Mouse (Mus musculus): ENCODE data around the gene Acan.

Acan gene

GRCm38 (mm10) chr7:79139891-79140591 is 86.8 kb downstream of the Acan start:
- DNase-seq (ENCODE audit: low spot score in 2 of 2), result no peak

DNA sequence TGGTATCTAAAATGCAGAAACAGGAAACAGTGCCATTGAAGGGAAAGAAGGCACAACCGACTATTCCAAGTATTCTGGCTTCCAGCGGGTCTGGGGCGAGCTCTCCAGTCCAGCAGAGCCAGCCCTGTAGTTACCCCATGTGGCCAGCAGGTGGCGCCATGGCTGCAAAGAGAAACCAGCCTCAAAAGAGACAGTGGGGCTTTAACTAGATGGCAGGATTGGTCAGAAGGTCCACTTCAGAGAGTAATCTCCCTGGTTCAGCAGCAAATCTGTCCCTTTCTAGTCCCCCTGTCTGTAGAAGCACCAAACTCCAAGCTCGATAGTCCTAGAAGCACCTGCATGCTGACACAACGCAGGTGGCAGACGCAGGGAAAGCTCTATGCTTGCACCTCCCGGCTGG is 87.6 kb downstream of the Acan start:
- peak in 1 of 2 experiments; percentile 87 for DNase-seq (ENCODE audit: low spot score in 2 of 2)

DNA sequence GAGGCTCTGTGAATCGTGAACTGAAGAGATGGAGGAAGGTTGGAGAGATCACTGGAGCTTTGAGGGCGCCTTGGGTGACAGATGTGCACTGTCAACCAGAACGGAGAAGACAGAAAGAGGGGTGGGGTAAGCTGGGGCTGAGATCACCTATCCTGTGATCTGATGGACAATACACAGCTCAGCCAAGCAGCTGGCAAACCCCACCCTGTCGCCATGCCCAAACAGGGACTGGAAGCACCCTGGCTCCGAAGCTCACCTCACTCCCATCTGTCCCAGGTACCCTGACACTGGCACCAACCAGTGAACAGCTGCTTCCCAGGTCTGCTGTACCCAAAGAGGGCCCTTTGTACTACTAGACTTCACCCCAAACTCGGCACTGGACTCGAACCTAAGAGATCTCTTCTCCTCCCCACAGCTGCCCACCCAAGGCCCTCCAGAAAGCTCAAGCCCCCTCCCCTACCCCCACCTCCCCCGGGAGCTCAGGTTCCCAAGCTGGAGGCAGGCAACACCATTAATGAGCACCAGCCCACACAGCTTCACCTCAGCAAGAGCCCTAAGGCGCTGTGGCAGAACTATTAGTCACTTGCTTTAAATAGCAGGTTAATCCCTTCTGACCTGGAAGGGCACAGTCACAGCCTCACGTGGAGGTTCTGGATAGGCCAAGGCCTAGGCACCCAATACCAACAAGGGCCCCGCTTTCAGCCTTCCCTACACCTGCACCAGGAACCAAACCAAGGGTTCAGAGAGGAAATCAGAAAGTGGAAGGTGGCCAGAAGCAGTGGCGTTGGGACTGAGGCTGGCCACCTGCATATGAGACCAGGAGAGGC is 93.9 kb downstream of the Acan start:
- no peak for DNase-seq (ENCODE audit: low spot score in 2 of 2)

GRCm38 (mm10) chr7:79147931-79148653 is 94.8 kb downstream of the Acan start:
- DNase-seq (ENCODE audit: low spot score in 2 of 2), result no peak

DNA sequence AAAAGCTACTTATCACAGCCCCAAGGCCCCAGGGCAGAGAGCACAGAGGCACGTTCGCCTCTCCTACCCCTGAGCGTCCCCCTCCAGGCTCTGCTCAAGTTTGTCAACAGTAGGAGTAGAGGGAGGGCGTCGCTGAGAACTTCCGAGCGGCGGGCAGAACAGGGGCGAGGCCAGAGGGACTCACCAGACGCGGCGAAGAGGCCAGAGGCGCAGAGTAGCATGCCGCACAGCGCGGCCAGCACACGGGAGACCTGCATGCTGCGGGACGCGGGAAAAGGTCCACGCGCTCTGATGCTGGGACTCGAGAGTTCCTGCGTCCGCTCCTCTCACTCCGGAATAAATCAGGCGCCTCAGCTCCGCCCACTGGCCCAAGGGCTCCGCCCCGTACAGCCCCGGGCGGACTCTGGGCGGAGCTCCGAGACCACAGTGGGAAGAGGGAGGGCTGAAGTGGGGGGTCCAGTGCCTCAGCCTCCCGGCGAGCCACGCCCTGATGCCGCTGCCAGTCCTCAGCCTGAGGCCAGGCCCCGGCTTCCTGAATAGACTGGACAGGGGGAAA is 95.5 kb downstream of the Acan start, which contains the start of gene Mfge8:
TSS of gene Mfge8 (minus strand) at position 350 of the 556 bp plus-strand sequence.
- peak in 1 of 2 experiments; percentile 75 for DNase-seq (ENCODE audit: low spot score in 2 of 2)

- DNase-seq (ENCODE audit: low spot score in 2 of 2), result no peak
Measured at GRCm38 (mm10) chr7:79149522-79149921, 96.2 kb downstream of the Acan start.

DNA sequence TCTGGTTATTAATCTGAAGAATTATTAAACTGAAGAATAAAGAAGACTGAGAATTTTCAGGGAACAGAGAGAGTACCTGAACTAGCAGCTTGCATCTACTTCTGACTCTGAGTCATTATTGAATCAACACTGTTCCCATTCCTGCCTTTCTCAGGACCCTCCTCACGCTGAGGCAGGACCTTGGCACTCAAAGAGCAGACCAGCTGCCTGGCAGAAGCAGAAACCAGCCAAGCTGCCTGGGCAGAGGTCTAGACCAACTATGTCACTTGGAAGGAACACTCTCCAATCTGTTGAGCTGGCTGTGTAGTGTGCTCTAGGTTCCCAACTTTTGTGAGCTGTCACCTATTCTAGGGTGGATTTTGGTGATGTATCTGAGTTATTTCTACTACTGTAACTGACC is 106.1 kb downstream of the Acan start:
- DNase-seq (ENCODE audit: low spot score in 2 of 2), result no peak
